Mouse (Mus musculus) fibroblast of lung, adult 2 months (primary cell): Measurements from ENCODE around the gene Stmn1.
"Not testable (repeated sequence)": the region's sequence is repeated elsewhere in the genome, so short reads cannot be mapped to it uniquely, and the experiment has no call there.

Source experiments
- DNase-seq: peaks from one replicate; pipeline ENCODE4 v3.0.0-alpha.2; 2011; ENCODE audit warnings: low read depth

Stmn1 gene

DNA sequence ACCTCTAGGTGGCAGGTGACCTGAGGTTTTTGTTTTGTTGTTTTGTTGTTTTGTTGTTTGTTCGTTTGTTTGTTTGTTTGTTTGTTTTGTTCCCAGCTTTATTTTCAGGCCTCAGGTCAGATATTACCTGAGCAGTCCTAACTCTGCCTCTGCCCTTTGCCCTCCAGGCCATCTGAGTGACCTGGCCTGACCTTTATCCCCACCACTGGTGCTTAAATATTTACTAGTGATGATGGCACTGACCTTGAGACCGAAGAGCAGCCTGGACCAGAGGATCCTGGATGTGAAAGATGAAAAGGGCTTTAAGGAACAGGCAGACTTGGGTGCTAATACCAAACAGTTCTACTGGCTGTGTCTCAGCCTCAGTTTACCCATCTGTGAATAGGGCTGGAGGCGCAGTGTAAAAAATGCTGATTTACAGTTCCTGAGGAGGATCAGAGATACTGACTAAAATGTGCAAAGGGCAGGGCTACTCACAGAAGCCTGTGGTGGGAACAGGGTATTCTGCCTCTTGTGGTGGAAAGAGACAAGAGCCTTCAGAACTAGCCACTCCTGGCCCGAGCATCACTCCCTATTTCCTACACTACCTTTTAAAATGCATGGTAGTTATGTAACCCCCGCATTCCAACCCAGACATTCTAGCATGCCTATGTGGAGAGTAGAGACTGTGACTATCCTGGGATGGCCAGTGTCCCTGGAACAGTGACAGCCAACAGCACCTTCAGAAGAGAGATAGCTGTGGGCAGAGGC is 17.2 kb downstream of the Stmn1 start:
- DNase-seq: no peak

DNA sequence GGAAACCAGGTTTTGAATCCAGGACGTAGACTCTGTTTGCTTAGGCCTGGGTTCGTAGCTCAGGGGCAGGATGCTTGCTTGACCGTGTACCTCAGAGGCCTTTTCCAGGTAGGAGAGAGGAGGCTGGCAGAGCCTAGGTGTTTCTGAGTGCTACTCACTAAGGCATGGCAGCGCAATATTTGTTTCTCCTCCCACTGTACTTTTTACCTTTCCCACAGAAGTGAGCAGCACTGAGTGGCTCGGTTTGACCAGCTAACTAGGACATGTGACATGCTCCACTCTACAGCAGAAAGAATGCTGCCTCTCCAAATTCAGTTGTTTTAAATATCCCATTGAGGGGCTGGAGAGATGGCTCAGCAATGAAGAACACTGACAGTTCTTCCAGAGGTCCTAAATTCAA is 20.1 kb downstream of the Stmn1 start:
- no peak for DNase-seq

DNA sequence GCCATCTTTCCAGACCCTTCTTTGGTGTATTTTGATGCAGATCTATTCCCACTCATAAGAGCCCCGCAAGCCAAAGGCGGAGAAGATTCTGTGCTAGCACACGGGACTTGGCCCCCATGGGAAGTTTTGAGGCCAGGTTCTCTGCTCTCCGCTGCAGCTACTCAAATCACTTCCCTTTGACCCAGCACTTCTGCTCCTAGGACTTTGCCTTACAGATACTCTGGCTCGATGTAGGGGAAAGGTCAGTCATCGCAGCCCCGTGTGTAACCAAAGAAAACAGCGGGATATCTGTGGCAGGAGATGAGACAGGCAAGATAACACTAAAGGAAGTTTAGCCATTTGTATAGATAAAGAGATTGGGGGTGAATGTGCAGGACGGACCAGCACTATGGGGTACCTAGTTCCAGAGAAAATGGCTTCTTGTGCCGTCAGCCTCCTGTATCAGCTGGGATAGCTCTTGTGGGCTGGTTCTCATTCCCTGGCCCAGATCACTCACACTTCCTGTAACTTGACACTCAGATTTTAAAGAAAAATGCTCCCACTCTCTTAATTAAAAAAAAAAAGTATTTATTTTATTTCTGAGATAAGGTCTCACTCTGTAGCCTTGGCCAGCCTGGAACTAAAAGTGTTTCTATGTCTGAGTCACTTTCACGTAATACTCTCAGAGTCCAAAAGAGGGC is 22.0 kb downstream of the Stmn1 start:
- DNase-seq: no peak

DNA sequence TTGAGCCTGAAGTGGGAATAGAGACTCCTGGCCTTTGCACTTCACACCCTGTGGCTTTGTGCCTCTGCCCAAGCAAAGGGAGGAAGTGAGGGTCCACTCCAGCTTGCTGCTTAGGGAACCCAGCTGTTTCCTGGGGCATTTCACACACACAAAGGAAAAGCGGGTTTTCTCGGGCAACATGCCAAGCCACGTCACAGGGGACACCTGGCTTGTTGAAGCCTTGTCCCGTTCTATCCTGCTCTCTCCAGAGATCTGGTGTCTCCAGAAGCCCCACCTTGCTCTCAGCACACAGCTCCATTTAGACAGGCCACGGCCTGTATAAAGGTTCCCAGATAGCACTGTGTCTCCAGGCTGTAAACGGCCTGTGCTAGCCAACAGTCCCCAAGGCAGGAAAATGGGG is 23.6 kb downstream of the Stmn1 start:
- no peak for DNase-seq

DNA sequence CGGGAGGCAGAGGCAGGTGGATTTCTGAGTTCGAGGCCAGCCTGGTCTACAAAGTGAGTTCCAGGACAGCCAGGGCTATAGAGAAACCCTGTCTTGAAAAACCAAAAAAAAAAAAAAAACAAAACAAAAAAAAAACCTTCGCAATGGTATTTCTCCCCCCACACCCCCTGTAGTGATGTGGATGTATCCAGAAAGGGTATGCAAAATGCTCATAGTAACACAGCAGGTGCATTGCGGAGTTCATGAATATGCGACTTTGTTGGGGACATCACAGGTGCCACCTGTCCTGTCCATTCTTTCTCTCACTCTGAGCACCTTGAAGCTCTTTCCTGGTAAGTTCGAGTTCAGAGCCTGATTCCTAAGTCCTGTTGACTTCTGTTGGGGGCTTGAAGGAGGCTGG is 26.0 kb downstream of the Stmn1 start:
- not testable (repeated sequence) for DNase-seq

DNA sequence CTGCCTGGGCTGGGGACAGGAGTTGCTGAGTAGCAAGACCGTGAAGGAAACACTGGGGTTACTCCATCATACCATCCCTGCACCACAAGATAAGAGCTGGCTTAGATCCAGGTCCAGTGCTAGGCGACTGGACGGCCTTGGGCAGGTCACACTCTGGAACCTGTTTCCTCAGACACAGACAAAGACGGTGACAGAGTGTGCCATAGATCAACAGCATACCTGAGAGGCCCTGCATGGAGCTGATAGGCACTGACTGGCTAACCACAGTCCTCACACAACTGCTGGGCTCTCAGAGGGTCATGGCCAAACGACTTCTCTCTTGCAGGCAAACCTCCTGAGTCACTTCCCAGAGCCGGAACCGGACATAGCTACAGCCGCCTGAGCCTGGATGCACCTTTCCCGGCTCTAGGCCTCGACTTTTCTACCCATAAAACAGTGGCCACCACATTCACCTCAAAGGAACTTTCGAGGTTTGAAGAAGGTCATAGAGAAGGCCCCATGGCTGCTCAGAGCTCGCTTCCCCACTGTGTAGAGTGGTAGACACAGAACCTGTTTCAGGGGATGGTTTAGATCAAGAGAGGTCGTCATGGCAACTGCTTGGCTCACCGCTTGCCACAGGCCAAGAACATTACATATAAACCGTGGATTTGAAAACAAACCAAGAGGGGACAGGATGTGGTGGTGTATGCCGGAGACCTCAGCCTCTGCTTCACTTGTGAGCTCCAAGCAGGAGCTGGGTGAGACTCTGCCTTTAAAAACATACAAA is 26.8 kb downstream of the Stmn1 start:
- DNase-seq: no peak

DNA sequence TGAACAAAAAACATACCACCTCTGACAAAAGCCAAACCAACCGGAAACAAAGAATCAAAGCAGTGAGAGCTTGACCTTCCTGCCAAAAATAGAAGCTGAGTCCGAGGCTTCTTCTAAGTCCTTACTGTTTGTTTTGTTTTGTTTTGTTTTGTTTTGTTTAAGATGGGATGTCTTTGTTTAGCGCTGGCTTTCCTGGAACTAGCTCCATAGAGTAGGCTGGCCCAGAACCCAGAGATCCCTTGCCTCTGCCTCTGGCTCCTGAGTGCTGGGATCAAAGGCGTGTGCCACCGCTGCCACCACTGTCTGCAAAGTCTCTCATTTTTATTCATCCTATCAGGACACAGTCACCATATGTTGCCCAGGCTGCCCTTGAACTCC is 27.4 kb downstream of the Stmn1 start:
- DNase-seq: no peak

DNA sequence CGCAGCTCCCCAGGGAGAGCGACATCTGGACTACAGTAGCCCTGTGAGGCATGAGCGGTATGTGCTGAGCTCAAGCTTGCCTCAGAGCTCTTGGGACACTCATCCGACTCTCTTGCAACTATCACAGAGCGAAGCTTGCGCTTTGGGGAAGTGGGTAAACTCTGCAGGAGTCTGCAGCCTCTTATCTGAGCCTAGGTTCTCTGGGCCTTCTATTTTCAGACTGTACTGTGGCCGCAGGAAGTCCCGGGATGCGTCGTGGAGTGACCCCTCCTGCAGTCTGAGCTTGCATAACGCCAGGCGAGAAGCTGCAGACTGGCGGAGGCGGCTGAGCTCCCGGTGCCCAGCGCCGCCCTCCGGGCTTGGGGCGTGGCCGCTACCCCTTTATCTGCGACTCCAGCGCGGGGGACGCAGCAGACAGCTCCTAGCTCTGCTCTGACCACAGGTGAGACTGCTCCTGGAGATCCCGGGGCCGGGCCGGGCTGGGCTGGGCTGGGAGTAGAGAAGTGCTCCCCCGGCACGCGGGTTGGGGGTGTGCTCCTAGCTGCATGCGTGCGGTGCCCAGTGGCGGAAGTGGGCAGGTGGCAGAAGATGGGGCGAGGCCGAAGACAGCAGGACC is 28.6 kb downstream of the Stmn1 start, which contains the start of gene Paqr7:
Gene Paqr7 (plus strand): TSS at position 103 of the 616 bp plus-strand sequence.
- DNase-seq: no peak

DNA sequence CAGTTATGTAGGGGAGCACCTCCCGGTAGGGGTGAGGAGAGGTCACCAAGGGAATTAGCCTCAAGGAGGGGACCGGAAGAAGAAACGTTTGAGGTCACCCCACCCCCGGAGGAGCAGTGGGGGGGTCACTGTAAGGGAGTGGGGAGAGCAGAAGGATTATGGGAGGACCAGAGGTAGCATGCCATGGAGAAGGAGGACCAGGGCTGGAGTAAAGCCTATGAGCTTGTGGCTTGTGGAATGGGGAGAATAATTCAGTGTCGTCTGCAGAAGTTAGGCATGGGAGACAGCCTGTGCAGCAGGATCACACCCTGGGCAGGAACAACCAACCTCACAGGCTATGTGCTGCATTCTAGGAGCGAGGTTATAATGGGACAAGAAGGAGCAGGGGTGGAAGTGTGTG is 29.1 kb downstream of the Stmn1 start:
- no peak for DNase-seq

DNA sequence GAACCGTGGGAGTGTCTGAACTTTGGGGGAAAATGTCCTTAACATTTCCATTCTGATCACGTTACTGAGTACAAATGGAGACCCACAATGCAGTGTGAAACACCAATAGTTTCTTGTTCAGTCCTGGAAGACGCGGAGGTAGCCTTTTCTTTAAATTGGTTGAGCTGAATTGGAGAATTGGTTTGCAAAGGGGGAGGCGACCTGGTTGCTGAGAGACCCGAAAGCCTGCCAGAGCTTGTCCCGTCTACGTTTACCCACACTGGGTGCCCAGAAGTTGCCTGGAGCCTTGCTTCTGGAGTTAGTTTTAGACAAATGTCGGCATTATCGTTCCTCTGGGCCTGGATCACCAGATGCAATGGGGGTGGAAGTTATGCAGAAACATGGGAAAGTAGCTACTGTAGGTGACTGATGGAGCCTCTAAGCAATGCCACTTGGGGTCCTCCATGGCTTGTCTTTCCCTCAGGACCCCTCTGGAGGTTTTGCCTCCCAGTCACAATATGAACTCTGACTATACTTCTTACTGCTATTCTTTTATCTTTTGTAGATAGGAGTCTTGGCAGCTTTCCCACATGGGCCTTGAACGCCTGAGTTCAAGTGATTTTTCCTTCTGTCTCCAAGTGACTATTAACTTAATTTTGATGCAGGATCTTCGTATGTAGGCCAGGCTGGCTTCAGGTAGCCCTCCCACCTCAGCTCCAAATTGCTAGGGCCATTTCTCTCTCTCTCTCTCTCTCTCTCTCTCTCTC is 30.0 kb downstream of the Stmn1 start:
- DNase-seq: no peak

DNA sequence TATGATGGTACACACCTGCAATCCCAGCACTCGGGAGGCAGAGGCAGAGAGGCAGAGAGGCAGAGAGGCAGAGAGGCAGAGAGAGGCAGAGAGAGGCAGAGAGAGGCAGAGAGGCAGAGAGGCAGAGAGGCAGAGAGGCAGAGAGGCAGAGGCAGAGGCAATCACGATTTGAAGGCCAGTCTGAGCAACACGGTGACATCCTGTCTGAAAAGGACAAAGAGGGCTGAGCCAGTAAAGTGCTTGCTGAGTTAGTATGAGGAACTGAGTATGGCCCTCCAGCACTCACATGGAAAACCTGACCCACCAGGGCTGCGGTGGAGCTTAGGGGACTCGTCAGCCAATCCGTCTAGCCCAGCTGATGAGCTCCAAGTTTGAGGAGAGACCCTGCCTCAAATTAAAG is 30.9 kb downstream of the Stmn1 start:
- DNase-seq: not testable (repeated sequence)

DNA sequence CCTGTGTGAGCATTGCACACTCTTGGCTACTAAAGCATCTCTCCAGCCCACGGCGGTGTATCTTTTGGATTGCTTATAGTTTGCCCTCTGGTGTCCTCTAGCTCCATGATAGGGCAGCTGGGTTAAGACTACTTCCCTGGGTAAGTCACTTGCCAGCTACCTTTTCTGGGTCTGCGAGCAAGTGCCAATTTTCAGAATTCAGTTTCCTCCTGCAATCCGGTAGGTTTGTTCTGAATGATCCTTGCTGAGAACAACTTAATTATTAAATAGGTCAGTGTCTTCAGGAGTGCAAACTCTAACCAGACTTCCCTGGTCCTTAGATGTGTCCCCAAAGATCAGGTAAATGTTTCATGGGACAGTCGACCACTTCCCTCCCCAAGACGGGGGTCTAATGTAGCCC is 33.0 kb downstream of the Stmn1 start:
- no peak for DNase-seq

DNA sequence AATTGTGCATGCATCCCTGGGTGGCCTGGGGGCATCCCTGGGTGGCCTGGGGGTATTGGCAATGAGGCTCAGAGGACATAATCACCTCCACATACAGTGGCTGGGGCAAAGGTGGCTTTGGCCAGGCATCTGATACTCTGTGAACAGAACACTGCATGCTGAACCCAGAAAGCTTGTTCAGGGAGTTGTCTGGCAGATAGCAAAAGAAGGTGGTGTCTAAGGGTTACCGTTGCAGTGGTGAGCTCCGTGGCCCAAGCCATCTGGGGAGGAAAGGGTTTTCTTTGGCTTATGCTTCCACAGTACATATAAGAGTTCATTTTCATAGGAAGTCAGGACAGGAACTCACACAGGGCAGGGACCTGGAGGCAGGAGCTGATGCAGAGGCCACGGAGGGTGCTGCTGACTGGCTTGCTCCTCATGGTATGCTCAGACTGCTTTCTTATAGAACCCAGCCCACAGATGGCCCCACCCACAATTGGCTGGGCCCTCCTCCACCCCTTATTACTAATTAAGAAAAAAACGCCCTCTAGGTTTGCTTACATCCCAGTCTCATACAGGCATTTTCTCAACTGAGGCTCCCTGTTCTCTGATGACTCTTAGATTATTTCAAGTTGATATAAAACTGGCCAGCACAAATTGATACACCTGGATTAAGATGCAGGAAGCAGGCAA is 35.7 kb downstream of the Stmn1 start:
- DNase-seq: no peak

DNA sequence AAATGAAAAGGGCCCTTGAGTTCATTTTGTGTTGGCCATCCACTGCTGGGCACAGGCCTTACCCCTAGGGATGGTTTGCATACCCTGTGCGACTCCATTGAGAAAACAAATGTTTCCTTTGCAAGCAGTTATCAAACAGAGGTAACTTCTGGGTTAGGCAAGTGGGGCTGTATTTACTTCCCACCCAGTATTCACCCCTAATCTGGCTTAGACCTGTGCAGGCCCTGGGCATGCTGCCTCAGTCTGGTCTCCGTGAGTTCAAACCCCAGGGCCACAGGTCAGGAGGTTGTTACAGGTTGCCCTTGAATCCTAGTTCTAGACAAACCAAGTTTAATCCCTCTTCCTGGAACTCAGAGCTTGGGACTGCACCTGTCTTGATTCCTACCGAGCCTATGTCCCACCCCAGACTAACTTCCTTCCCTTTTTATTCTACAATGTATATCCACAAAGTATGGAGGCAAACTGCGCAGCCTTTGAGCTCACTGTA is 37.2 kb downstream of the Stmn1 start:
- no peak for DNase-seq

DNA sequence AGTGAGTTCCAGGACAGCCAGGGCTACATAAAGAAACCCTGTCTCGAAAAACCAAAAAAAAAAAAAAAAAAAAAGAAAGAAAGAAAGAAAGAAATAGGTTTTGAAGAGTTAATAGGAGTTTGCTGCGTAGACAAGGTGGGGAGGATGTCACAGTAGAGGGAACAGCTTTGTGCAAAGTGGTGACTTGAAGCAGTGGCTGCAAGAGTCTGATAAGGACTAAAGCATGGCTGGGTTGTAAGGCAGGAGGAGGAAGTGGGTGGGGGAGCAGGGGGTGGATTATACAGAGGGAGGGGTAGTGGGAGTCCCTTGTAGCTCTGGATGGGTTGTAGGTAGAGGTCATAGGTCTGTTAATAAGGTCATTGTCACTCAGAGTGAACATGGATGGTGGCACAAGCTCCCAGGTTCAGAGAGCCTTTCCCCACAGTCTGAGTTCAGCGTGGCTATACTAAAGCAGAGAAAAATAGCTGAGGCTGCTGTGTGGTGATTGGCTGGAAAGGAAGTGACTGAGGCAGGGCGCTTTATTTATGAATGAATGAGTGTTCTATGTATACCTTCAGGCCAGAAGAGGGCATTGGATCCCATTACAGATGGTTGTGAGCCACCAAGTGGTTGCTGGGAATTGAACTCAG is 38.0 kb downstream of the Stmn1 start:
- DNase-seq: no peak

DNA sequence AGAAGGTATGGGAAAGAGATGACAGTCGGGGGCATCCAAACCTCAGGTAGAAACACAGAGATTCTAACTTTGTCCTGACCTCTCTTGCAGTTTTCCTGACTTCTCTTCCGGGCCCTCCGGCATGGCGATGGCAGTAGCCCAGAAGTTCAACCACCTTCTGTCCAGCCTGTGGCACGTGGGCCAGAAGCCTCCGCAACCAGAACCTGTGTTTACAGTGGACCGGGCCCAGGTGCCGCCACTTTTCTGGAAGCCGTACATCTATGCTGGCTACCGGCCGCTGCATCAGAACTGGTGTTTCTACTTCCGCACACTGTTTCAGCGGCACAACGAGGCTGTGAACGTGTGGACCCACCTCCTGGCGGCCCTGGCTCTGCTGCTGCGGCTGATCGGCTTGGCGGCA is 38.6 kb downstream of the Stmn1 start:
- no peak for DNase-seq

DNA sequence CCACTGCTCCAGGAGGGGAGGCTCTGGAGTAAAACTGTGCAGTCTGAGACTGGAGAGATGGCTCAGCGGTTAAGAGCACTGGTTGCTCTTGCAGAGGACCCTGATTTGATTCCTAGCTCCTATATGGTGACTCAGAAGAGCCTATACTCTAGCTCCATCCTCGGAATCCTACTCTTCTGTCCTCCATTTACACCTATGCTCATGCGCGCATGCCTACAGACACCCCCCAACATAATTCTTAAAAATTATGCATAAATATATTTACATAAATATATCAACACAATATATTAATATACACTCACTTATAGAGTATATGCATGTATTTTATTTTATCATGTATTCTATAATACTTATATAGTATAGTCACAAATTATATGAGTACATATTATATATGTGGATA is 42.3 kb downstream of the Stmn1 start:
- no peak for DNase-seq

DNA sequence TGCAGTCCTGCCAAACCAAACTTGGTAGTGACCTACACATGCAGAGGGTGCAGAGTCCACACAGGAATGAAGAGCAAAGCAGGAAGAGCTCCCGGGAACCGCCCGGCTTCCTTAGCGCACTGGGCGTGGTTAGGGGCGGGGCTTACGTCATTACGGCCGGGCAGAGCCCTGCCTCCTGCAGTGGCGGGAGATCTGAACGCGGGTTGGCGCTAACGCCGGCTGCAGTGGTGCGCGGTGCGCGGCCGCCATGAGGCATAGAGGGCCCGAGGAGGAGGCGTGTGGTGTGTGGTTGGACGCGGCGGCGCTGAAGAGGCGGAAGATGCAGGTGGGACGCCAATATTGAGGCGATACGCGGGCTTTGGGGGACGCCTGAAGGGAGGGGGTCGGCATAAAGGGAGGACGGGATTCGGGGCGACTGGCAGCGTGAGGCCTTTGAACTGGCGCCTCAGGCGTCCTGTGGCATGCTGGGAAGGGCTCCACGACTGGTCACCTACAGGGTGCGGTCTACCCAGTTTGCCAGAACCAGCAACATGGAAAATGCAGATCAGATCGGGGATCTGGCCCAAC is 42.8 kb downstream of the Stmn1 start, which contains the start of gene Aunip:
Gene Aunip (plus strand): TSS at position 155 of the 567 bp plus-strand sequence.
- DNase-seq: peak; percentile 63

DNA sequence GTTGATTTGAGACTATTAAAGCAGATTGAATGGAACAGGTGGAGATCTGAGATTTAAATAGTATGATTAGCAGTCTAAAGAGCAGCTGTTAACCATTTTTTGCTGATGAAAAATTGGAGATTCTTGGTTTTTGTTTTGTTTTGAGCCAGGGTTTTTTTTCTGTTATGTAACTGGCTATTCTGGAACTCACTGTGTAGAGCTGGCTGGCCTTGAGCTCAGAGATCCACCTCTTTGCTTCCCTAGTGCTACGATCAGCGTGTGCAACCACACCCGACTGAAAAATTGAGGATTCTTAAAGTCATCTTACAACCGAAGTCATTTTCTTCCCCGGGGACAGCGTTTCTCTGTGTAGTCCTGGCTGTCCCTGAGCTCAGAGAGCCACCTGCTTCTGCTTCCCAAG is 43.6 kb downstream of the Stmn1 start:
- DNase-seq: no peak

DNA sequence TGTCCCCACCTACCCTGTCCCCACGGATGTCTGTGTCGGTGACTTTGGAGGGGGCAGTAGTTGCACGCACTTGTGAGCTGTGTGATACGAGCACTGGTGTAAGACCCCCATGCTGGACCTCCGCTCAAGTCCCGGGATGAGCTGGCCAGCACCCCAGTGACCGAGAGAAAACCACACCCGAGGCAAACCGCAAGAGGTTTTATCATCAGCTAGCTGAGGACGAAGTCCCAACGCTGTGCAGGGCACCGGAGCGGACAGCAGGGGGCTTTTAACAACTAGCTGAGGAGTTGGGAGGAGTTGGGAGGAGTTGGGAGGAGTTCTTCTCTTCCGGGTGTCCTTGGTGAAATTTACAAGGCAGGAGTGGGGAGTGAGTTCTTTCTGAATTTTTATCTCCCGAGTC is 44.7 kb downstream of the Stmn1 start:
- DNase-seq: no peak
